Mouse (Mus musculus) ES-Bruce4 (cell line): ENCODE measurements around the gene Stk4.

Experiments used
- CTCF ChIP-seq: IDR thresholded peaks from one replicate; pipeline ENCODE4 v1.8.1; 2011; ENCODE audit warnings: low read depth, low read length
- EP300 ChIP-seq: IDR thresholded peaks from 2 replicates; pipeline ENCODE4 v1.6.1; 2011; ENCODE audit warnings: low read depth, low read length; ENCODE audit not compliant: insufficient read depth

DNA sequence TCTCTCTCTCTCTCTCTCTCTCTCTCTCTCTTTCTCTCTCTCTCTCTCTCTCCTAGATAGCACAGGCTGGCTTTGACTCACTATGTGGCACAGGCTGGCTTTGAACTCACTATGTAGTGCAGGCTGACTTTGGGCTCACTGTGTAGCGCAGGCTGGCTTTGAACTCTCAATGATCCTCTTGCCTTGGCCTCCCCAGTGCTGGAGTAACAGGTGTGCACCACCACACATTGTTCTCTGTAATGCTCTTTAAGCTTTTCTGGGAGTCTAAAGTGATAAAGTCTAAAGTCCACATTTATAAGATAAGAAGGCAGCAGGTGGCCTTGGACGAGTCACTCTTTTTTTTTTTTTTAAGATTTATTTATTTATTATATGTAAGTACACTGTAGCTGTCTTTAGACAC is 28.6 kb upstream of the Stk4 start:
- TF ChIP-seq CTCF (no peak), EP300 (no peak)
